Mouse (Mus musculus) large intestine, adult 2 months (tissue): ENCODE data around the gene Pogz. TPM values are rescaled to one million over a fixed set of nuclear protein-coding genes. Genes with fewer than 3 reads are reported as not detected.

Experiments used
- DNase-seq: peaks from one replicate; pipeline ENCODE4 v3.0.0-alpha.2; 2012; ENCODE audit warnings: low read depth, low spot score
- WGBS: fragments of 180-500 bp; shearing (Covaris S2); methylation state at CpG from one replicate; pipeline ENCODE4 v1.1.7; 2018; 5-methylcytosine and 5-hydroxymethylcytosine counted together
- polyA plus RNA-seq: library from polyadenylated mRNA; depleted of rRNA; stranded (reverse); fragments of >200 nt; gene quantifications from 2 replicates; pipeline ENCODE4 v1.2.3, GENCODE M21; 2012

The Pogz gene
- polyA plus RNA-seq, 1 experiment = 8.4 TPM

DNA sequence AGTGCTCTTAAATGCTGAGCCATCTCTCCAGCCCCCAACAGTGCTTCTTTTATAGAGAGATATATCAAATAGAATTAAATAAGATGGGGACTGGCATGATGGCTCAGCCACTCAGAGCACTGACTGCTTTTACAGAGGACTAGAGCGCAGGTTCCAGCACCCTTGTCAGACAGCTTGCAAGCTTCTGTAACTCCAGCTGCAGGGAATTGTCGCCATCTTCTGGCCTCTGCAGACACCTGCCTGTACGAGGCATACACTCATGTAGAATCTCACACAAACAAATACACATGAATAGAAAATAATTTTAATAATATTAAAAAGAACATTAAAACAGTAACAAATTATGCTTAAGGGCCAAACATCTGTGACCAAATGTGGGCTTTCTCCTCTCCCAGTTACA lies 13.3 kb upstream of the Pogz start:
- no peak for DNase-seq
- WGBS = 83% methylated on average over 3 of the region's 3 CpGs

GRCm38 (mm10) chr3:94832100-94832499 lies 5.3 kb upstream of the Pogz start:
- 10% methylated on average over 9 of the region's 9 CpGs for WGBS
- no peak for DNase-seq

DNA sequence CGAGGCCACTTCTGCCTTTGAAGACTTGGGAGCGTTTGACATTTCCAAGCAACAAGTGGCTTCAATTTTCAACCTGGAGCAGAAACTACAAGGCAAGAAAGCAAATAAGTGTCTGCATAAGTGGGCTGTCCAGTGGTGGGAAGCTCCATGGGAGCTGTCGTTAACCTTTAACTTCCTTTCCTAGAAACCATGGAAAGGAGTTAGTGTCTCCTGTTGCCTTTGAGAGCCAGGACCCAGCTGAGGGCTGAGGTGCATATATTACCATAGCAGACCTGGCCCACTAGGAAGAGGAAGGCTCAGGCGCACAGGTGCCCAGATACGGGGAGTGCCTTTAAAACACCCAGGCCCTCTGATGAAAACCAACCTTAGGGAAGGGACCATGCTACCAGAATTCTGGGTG lies 4.7 kb upstream of the Pogz start:
- no peak for DNase-seq
- 70% methylated on average over 5 of the region's 5 CpGs for WGBS

GRCm38 (mm10) chr3:94833358-94833757 lies 4.0 kb upstream of the Pogz start:
- no peak for DNase-seq

GRCm38 (mm10) chr3:94835396-94835795 lies 2.0 kb upstream of the Pogz start:
- 41% methylated on average over 3 of the region's 3 CpGs for WGBS
- DNase-seq = no peak

DNA sequence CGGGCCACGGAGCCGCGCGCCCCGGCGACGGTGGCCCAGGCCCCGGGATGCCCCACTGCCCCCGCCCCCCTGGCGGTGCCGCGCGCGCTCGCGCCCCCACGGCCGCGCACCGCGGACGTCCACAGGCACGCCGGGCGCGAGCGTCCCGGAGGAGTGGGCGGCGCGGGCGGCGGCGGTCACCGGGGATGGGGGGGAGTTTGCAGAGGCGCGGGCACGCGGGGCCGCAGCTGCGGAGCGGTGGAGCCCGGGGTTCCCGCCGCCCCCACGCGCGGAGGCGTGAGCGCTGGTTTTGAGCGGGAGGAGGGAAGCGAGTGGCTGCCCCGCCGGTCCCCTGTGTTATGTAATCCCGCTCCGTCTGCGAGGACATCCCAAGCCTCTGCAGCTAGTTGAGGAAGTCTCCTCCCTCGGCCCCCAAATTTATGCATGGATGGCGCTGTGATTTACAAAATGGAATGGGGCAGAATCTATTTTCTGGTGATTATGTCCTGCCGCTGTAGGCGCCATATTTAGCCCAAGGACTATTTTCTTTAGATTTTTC lies 661 bp downstream of the Pogz start:
- WGBS = under 1% methylated on average over 61 of the region's 62 CpGs
- DNase-seq = no peak

- DNase-seq = no peak
- 2% methylated on average over 9 of the region's 9 CpGs for WGBS
Observed at GRCm38 (mm10) chr3:94838631-94839030, 1.3 kb downstream of the Pogz start.

- 50% methylated on average over 5 of the region's 5 CpGs for WGBS
Observed at GRCm38 (mm10) chr3:94839101-94839500, 1.7 kb downstream of the Pogz start.

GRCm38 (mm10) chr3:94847382-94847781 lies 10.0 kb downstream of the Pogz start:
- no peak for DNase-seq
- WGBS = 87% methylated on average over 2 of the region's 2 CpGs

More at GRCm38 (mm10) chr3:94839101-94839500, 1.7 kb downstream of the Pogz start:
- no peak for DNase-seq

GRCm38 (mm10) chr3:94849338-94849737 lies 12.0 kb downstream of the Pogz start:
- 5% methylated on average over 1 of the region's 1 CpGs for WGBS
- peak; percentile 47 for DNase-seq

DNA sequence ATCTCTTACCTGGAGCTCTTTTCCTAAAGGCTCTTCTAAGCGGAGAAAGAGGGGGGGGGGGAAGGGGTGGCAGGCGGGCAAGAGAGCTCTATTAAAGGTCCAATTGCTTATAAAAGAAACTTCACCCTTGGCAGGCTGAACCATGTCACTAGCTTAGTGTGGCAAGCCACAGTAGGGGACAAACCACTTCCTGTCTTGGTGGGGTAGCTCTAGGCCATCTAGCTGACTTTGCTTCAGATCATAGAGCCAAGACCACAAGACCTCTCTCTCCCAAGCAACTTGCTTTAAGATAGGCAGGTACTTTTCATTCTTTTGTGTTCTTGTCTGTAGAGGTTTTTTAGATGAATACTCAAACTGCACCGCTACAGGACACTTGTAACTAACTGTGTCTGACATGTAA lies 14.4 kb downstream of the Pogz start:
- 47% methylated on average over 3 of the region's 3 CpGs for WGBS
- no peak for DNase-seq

GRCm38 (mm10) chr3:94852215-94852614 lies 14.8 kb downstream of the Pogz start:
- no peak for DNase-seq
- 80% methylated on average over 3 of the region's 3 CpGs for WGBS

DNA sequence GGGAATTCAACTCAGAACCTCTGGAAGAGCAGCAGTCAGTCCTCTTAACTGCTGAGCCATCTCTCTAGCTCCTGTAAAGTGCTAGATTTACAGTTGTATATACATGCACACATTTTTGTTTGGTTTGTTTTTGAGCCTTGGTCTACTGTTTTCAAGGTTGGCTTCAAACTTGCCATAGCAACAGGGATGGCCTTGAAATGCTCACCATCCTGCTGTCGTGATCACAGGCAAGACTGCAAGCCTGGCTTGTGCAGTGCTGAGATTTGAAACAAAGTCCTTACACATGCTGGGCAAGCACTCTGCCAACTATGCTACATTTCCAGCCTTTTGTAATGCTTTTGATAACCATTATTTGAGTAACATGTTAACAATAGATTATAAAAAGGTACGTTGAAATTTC lies 22.1 kb downstream of the Pogz start:
- no peak for DNase-seq
- WGBS = 44% methylated on average over 2 of the region's 2 CpGs

- DNase-seq = no peak
- 60% methylated on average over 3 of the region's 3 CpGs for WGBS
Observed at GRCm38 (mm10) chr3:94869011-94869410, 31.6 kb downstream of the Pogz start.

GRCm38 (mm10) chr3:94878618-94879017 lies 41.3 kb downstream of the Pogz start:
- 87% methylated on average over 6 of the region's 6 CpGs for WGBS
- DNase-seq = no peak

DNA sequence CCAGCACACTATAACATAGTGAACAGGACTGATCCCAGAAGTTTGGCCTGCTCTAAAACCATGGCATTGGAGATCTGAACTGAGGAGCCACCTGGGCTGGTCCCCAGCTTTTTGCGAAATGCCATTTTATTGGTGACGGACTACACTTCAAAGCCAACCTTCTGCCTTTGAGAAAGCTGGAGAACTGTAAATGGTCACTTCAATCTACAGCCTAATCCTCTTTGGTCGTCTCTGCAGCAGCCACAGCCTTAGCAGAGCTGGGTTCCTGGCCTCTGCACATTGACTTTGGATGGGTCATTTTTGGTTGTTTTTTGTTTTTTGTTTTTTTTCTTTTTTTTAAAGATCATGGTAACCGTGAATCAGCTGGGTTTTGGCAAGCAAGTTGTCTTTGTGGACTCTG lies 44.5 kb downstream of the Pogz start:
- no peak for DNase-seq
- 75% methylated on average over 4 of the region's 4 CpGs for WGBS

DNA sequence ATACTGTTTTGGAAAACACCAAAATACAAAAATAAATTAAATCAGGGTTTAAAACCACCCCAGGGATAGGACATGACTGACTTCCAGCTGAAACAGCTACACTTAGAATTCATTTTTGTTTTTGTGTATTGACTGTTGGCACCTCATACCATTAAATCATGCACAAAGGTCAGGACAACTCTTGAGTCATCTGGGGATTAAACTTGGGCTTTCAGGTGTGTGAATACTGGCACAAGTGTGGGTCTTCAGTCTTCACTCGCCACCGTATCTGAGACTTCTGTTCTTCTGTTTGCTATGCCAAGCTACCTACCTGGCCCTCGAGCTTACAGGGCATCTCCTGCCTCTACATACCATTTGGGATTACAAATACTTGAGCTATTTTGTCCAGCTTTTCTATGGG lies 45.2 kb downstream of the Pogz start:
- DNase-seq = no peak
- WGBS = 77% methylated on average over 3 of the region's 3 CpGs

GRCm38 (mm10) chr3:94886316-94887224 lies 49.2 kb downstream of the Pogz start, which contains the start of gene Psmb4:
Gene Psmb4 (minus strand): TSS chr3:94886961.
- WGBS = under 1% methylated on average over 61 of the region's 61 CpGs

GRCm38 (mm10) chr3:94888595-94888994 lies 51.2 kb downstream of the Pogz start:
- peak; percentile 53 for DNase-seq

More at GRCm38 (mm10) chr3:94886316-94887224, 49.2 kb downstream of the Pogz start, which contains the start of gene Psmb4:
- peak; percentile 93 for DNase-seq

- 64% methylated on average over 3 of the region's 3 CpGs for WGBS
- no peak for DNase-seq
Observed at GRCm38 (mm10) chr3:94894076-94894475, 56.7 kb downstream of the Pogz start.

- DNase-seq = no peak
- WGBS = 19% methylated on average over 7 of the region's 7 CpGs
Observed at GRCm38 (mm10) chr3:94902747-94903146, 65.4 kb downstream of the Pogz start.
